Mouse (Mus musculus) E14TG2a.4 (cell line): Measurements from ENCODE around the gene Ifi205.

Experiments
- CTCF ChIP-seq: conservative IDR thresholded peaks from 2 replicates; pipeline ENCODE4 v1.5.1; 2014; ENCODE audit warnings: low read length
- POU5F1 ChIP-seq: IDR thresholded peaks from 2 replicates; pipeline ENCODE4 v1.6.1; 2014; ENCODE audit warnings: low read length, borderline replicate concordance

- TF ChIP-seq CTCF, result no peak
- TF ChIP-seq POU5F1, result no peak
Measured at GRCm38 (mm10) chr1:174050532-174050931, 18.9 kb upstream of the Ifi205 start.
